Mouse (Mus musculus): ENCODE measurements at regions not wholly inside any gene's neighbourhood (a gene's known extent, or its start where the extent isn't known, plus 50 kb on each side); places are given as distances from the start of the nearest gene placed in this dataset.

- TF ChIP-seq GATA1 (IDR thresholded peaks at IDR 0.05; ENCODE audit: borderline replicate concordance, low read length) (no peak), FLI1 (IDR thresholded peaks at IDR 0.05; ENCODE audit: low read length) (no peak)
Observed at GRCm38 (mm10) chr9:33571990-33572389, 913.7 kb upstream of the Kirrel3 start.
